Mouse (Mus musculus): ENCODE data around the gene Vta1.

DNA sequence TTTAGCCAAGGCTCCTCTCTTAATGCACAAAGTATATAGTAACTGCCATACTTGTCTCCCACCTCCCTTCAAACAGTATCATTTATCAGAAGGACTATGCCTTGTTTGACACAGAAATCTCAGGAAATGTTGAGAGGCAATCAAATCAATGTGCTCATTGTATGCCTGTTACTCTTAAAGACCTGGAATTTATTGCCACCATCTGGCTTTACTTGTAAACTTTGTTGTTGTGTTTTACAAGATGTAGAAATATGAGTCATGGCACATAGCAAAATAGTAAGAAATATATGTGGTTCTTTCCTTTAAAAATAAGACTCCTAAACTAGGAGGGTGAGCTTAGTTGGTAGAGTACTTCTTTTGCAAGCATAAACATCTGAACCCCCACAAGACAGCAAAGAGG is 89.9 kb downstream of the Vta1 start:
- TF ChIP-seq POLR2A (IDR thresholded peaks at IDR 0.05; ENCODE audit: insufficient read depth, low read length) (no peak), CTCF (IDR thresholded peaks at IDR 0.05; ENCODE audit: low read depth, low read length) (no peak), EP300 (IDR thresholded peaks at IDR 0.05; ENCODE audit: insufficient read depth, low read depth, low read length) (no peak)

Data from ES-Bruce4 (cell line).